Comparison of ENCODE assay signal across 30 mouse cellular contexts in the genomic region with DNA sequence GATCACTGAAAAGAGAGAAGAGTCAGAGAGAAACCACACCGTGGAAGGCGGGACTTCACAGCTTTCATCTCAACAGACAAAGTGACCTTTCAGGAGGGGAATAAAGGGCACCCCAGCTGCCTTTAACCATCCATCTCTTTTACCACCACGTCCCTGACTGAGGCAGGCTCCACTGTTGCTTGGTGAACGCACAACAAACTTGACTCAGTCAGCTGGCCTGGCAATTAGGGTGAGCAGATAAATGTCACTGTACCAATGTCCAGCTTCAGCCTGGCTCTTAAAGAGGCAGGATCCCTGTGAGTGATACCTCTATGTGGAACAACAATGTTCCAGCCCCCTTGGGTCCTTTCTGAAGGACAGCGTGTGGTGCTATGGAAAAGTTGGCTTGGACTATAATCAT.
DNase-seq lines count a peak whose midpoint lies in the region; ATAC-seq lines count a peak whose summit lies in the region.
"Had no signal": no experiment of that assay in that cellular context is flagged by ENCODE, and none has a peak within 500 bp of the region (broad histone marks: within the 10 kb centered on the region; RNA-seq: fewer than 3 reads in every experiment).

No protein-coding gene starts in this region.

- no peaks in the 10 kb centered on the region for H3K9me3 ChIP-seq in neural tube, embryonic 14.5 days (ENCODE audit: control insufficient read depth, low read length)
- H3K9me3 ChIP-seq in neural tube, embryonic 15.5 days (replicated peaks), result no peaks in the 10 kb centered on the region
- H3K9me3 ChIP-seq: forebrain, embryonic 12.5 days; hindbrain, embryonic 12.5 days; midbrain, embryonic 15.5 days; neural tube, embryonic 12.5 days had no signal

- 0 out of 2 replicates have a peak, but pooled peaks have one; percentile 41 for ATAC-seq in neural tube, embryonic 14.5 days (ENCODE audit: low read depth)
- ATAC-seq in neural tube, embryonic 15.5 days (ENCODE audit: low FRiP score), result no peak
- ATAC-seq: inflammation-experienced regulatory T-cells, adult 6 months; midbrain, embryonic 15.5 days; Patski had no signal

- no peak overlapping the region for H3K4me3 ChIP-seq in neural tube, embryonic 14.5 days (ENCODE audit: low read depth, low read length)
- no peak overlapping the region for H3K4me3 ChIP-seq in neural tube, embryonic 15.5 days (replicated peaks)
- H3K4me3 ChIP-seq: erythroblast, embryonic 14.5 days; forebrain, embryonic 12.5 days; hindbrain, embryonic 12.5 days; midbrain, embryonic 15.5 days; myocyte; neural tube, embryonic 12.5 days had no signal

- no peaks in the 10 kb centered on the region for H3K27me3 ChIP-seq in neural tube, embryonic 14.5 days (ENCODE audit: control insufficient read depth, insufficient read depth, low read length)
- no peaks in the 10 kb centered on the region for H3K27me3 ChIP-seq in neural tube, embryonic 15.5 days (replicated peaks)
- H3K27me3 ChIP-seq: forebrain, embryonic 12.5 days; hindbrain, embryonic 12.5 days; midbrain, embryonic 15.5 days; neural tube, embryonic 12.5 days; Patski had no signal

- intact Hi-C loops in gastrocnemius, postnatal 36 days (cut with DNase I), result no loop called here
- intact Hi-C loops in heart, postnatal 14 days (cut with DNase I), result no loop called here

- H3K27ac ChIP-seq in neural tube, embryonic 14.5 days (ENCODE audit: low read depth, low read length), result no peak overlapping the region
- no peak overlapping the region for H3K27ac ChIP-seq in neural tube, embryonic 15.5 days (replicated peaks)
- H3K27ac ChIP-seq: forebrain, embryonic 12.5 days; hindbrain, embryonic 12.5 days; liver, embryonic 14.5 days; macrophage; midbrain, embryonic 15.5 days; neural tube, embryonic 12.5 days had no signal

- peaks cover 12% of the 10 kb centered on the region for H3K36me3 ChIP-seq in neural tube, embryonic 14.5 days (ENCODE audit: control insufficient read depth, insufficient read depth, low read length)
- peaks cover 55% of the 10 kb centered on the region for H3K36me3 ChIP-seq in neural tube, embryonic 15.5 days
- H3K36me3 ChIP-seq: G1E had no signal

- H3K4me2 ChIP-seq in neural tube, embryonic 14.5 days (ENCODE audit: low read depth, low read length), result no peak overlapping the region
- no peak overlapping the region for H3K4me2 ChIP-seq in neural tube, embryonic 15.5 days
- H3K4me2 ChIP-seq: forebrain, embryonic 12.5 days; hindbrain, embryonic 12.5 days; midbrain, embryonic 15.5 days; neural tube, embryonic 12.5 days had no signal

- DNase-seq in embryo, embryonic 10.5 days (ENCODE audit: low spot score), result peak; percentile 12
- DNase-seq in embryo, embryonic 11 days, result no peak
- DNase-seq in gastrocnemius, postnatal 25 days, result peak; percentile 45
- no peak for DNase-seq in gastrocnemius, postnatal 36 days
- no peak for DNase-seq in heart, postnatal 14 days
- DNase-seq: adrenal gland, postnatal 10 days; cerebellum, adult 18-20 months; cerebellum, postnatal 10 days; kidney, adult 11 months; kidney, postnatal 14 days; liver; lung, adult 2 months; lung, postnatal 10 days; retina, postnatal 1 day; right cerebral cortex, postnatal 25 days; spleen, adult 18-20 months; thymus, adult 18-20 months had no signal

- no peak overlapping the region for H3K9ac ChIP-seq in neural tube, embryonic 14.5 days (replicated peaks; ENCODE audit: low read depth, low read length)
- H3K9ac ChIP-seq in neural tube, embryonic 15.5 days (replicated peaks), result no peak overlapping the region
- H3K9ac ChIP-seq: forebrain, embryonic 12.5 days; hindbrain, embryonic 12.5 days; liver, embryonic 14.5 days; midbrain, embryonic 15.5 days; neural tube, embryonic 12.5 days had no signal

- WGBS in neural tube, embryonic 14.5 days, result 24% methylated on average over 5 of the region's 5 CpGs
- 29% methylated on average over 5 of the region's 5 CpGs for WGBS in neural tube, embryonic 15.5 days

- no peaks in the 10 kb centered on the region for H3K4me1 ChIP-seq in neural tube, embryonic 14.5 days (ENCODE audit: control insufficient read depth, insufficient read depth, low read length)
- H3K4me1 ChIP-seq in neural tube, embryonic 15.5 days, result peaks cover 3% of the 10 kb centered on the region; the same call in 1 of the 2 replicates
- H3K4me1 ChIP-seq: forebrain, embryonic 12.5 days; midbrain, embryonic 15.5 days; neural tube, embryonic 12.5 days had no signal

Comparison
In these comparisons a context has a peak if more than half of its experiments do, and no peak if none do; other contexts are left out.
1. DNase-seq: peak in embryo, embryonic 10.5 days (single experiment) and gastrocnemius, postnatal 25 days (single experiment); none in embryo, embryonic 11 days (single experiment), gastrocnemius, postnatal 36 days (0 of 2) and heart, postnatal 14 days (0 of 2).